Mouse (Mus musculus) hematopoietic stem cell, adult 5-6 weeks (primary cell): ENCODE data around the gene Trim9. TPM values are rescaled to one million over a fixed set of nuclear protein-coding genes. Genes with fewer than 3 reads are reported as not detected.
A peak's percentile ranks its signal among the peaks of the same experiment; 100 is the strongest.

ENCODE experiments used
- ATAC-seq, 2 experiments: fragments of 125-278 bp in 1 of 2; replicated peaks in 1 of 2; 2 replicates each; pipeline ENCODE4 v1.8.0; 2016 to 2017; ENCODE audit warnings: inconsistent platforms in 2 of 2, mild to moderate bottlenecking in 2 of 2, moderate number of reproducible peaks in 2 of 2, low read depth in 1 of 2, moderate TSS enrichment in 1 of 2; ENCODE audit not compliant: low FRiP score in 2 of 2, poor library complexity in 2 of 2, severe bottlenecking in 2 of 2, insufficient read depth in 1 of 2, low TSS enrichment in 1 of 2
- total RNA-seq: library from RNA; stranded (forward); fragments of 172-1452, 232-1000 nt; gene quantifications from 2 replicates; pipeline ENCODE4 v1.2.3, GENCODE M21; 2017

Trim9 gene
- total RNA-seq, 1 experiment from 2014 or later, result 0.50 TPM

DNA sequence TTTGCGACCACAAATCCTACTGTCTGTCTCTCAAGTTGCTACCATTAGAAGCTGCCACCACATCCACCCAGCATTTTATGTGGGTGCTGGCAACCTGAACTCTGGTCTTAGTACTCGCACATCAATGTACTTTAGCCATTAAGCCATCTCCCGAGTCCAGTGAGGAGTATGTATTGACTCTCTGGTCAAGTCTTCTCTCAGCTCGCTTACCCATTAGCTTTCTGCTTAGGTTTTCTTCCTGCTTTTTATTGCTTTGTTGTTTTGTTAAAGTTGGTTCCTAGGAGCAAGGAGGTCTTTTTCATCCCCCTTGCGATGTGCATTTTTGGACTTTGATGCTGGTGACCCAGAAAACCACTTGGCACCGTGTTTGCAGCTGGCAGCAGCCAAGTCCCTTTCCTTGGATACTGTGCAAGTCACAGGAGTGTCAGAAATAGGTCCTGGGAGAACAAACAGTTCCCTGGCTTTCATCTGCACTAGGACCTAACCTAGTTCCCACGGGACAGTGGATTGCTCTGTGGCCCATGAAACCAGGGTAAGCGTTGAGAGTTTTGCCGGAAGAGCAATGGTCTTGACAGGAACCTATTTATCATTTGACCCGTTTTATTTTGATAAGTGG, 64.2 kb downstream of the Trim9 start:
- ATAC-seq, result no peak

GRCm38 (mm10) chr12:70280930-70281329, 66.5 kb downstream of the Trim9 start:
- ATAC-seq, result no peak

- no peak for ATAC-seq
Observed at GRCm38 (mm10) chr12:70280381-70280780, 67.0 kb downstream of the Trim9 start.

DNA sequence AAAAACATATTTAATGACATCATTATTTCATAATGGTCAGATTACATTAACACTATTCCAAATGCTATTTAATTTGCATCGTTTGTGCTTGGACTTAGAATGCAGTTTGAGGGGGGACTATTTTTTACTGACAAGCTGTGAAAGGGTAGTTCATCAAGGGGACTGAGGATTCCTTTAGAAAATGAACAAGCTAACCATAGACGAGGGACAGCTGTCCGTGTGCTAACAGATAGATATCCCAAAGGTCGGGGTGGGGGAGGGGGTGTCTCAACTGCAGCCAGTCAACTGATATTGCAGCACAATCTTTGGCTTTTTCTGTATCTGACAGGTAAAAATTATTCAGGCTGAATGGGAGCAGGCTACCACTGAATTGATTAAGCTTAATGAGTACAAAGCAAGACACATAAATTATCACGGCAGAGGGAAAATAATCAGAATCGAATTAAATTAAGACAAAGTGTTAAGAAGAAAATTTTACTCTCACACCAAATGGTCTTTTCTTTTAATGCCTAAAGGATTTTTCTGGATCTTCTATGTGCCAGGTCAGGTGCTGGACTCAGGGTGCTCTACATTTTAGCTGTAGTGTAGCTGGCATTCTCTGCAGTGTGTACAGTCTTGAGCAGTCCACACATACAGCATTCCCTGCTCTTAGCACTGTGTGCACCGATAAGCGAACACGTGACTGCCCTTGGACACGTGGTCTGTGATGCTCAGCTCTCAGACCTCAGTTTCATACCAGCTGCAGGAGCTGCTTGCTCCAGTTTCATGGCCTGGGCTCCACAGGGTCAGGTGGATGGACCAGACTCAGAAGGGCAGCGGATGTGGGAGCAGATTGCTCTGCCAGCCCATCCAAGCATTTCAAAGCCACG, 70.1 kb downstream of the Trim9 start:
- no peak for ATAC-seq

- ATAC-seq, result no peak
Observed at GRCm38 (mm10) chr12:70269724-70270123, 77.7 kb downstream of the Trim9 start.

GRCm38 (mm10) chr12:70267314-70267713, 80.1 kb downstream of the Trim9 start:
- ATAC-seq, result peak; percentile 19 to 30; a peak in 2 of 4 replicates

DNA sequence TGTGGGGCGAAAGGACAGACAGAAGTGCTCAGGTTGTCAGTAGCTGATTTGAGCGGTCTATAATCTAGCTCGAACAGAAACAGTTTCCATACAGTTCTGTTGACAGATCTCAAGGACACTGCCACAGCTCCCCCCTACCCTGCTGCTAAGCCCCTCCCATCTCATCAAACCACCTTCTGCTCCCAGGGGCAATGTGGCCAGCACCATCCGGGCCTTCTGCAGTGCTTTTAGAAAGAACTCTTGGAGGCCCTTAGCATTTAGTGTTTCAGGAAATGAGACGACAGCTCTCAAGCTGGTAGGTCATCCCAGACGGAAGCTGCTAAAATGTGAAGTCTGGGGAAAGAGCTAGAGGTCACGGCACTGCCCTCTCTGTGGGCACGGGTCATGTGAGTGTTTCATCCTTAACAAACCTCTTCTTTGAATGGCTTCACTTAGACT, 80.9 kb downstream of the Trim9 start:
- peak; percentile 48 to 63 for ATAC-seq

DNA sequence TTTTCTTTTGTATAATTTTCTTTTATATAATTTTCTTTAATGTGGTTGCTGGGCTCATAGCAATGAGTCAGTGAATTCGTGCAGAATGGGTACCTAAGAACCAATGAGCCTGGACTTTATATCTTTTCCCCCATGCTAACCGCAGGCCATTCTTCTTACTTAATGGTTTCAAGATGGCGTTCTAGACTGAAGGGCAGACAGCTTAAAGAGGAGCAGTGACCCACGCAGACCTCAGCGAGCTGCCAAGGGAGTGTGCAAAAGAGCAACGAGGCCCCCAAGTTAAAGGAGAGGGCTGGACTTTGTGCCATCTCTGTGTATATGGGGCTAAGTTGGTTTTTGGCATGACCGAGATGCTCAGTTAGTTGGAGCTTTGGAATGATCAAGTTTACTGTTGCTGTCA, 83.7 kb downstream of the Trim9 start:
- no peak for ATAC-seq

DNA sequence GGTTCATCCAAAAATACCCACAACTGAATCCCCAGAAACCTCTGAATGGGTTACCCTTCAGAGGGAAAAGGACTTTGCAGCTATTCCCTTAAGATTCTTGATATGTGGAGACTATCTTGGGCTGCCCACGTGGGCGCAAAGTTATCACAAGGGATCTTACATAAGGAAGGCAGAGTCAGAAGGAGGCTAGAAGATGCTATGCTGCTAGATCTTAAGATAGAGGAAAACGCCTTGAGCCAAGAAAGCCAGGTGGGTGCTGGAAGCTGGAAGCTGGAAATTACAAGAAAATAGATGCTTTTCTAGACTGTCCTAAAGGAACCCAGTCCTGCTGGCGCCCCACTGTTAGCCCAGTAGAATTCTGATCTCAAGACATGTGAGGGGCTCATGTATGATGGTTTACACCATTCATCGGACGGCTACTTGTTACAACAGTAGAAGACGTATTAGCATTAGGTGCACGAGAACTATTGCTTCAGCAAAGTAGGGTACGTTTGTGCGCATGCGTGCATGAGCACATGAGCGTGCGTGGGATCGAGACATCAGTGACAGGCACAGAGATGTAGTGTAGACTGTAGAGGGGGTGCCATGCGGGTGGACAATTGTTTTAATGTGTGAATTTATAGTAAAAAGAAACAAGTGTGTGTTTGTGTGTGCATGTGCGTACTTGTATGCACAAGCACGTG, 85.0 kb downstream of the Trim9 start:
- ATAC-seq, result no peak

DNA sequence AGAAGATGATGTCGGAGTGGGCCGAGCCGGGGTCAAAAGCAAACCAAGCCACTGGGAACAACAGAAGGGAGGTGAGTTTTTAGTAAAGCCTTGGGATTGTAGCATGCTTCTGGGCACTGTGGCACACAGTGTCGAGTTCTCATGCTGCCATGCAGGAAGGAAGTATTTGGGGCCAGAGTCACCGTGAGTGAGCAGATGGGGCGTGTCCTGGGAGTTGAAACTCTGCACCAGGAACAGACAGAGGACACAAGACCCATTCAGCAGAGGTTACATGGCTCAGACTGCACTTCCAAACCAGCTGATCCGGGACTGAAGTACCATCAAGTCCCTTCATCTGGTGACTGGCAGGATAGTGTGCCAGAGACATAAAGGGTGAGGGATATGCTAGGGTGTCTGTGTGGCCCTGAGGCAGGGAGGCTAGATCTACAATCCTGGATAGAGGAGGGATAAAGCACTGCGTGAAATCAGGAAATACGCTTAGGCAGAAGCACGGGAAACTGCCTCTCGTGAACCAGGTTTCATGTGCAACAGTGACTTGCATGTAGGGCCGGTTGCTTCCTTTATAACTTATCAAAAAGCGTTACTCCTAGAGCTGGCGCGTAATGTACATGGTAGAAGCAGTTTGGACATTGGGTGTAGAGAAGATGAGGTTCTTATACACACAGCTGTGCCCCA, 96.1 kb downstream of the Trim9 start:
- peak; percentile 94 to 96 for ATAC-seq

DNA sequence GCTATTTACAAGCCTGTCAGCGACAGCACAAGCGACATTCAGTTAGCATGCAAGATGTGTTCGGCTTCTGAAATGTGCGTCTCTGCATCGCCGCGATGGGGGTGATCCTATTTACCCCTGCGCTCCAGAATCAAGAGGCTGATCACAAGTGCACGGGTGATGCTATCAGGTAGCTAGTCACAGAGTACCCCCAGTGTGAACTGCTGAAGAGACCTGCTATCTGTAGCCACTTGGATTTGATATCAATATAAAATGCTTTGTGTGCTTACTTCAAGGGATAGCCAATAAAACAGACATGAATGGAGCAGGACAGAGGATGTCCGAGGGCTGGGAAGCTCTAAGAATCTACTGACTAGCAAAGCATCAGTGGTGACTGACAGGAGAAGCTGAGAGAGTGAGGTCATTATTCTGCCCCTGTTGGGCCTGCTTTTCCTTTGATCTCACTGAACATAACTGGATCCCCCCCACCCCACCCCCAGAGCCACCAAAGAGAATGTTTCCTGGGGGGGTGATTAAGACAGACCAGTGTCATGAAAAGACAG, 97.7 kb downstream of the Trim9 start:
- ATAC-seq, result no peak

- no peak for ATAC-seq
Observed at GRCm38 (mm10) chr12:70247683-70248474, 99.5 kb downstream of the Trim9 start.

DNA sequence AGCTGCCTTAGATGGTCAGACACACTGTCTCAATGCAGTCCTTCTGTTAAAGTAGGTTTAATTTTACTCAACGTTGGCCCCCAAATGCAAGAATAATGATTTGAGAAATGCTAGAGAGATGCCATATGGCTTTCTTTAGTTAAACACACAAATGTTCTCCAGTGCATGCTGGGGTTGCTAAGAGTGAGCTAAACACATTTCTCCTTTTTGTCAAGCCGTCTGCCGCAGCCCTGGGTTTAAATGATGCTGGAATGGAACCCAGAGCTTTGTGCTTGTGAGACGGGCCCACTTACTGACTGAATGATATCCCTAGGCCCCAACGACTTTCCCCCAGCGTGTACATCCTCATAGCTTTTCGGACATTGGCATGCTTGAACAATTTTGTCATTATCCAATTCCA, 104.9 kb downstream of the Trim9 start:
- no peak for ATAC-seq

GRCm38 (mm10) chr12:70239741-70240140, 107.7 kb downstream of the Trim9 start:
- ATAC-seq, result no peak

- ATAC-seq, result no peak
Observed at GRCm38 (mm10) chr12:70238604-70239003, 108.8 kb downstream of the Trim9 start.

GRCm38 (mm10) chr12:70234938-70235484, 112.4 kb downstream of the Trim9 start:
- peak; percentile 50 to 58 for ATAC-seq
